Mouse (Mus musculus) lung, adult 18-20 months (tissue): ENCODE results near the gene Ptpra.

Experiments used
- DNase-seq, 2 experiments: peaks; one replicate each; pipeline ENCODE4 v3.0.0; 2022; ENCODE audit warnings: mixed read lengths in 2 of 2

Ptpra gene

GRCm38 (mm10) chr2:130449794-130450433 is at the start of gene Ptpra:
Ptpra (plus strand) TSS chr2:130450278.
- DNase-seq: peak; percentile 89 to 90

- DNase-seq: no peak
Observed at GRCm38 (mm10) chr2:130401891-130402290, 48.2 kb upstream of the Ptpra start.

GRCm38 (mm10) chr2:130404939-130405338 is 45.1 kb upstream of the Ptpra start, which contains the start of the genes Gm28372 and 1700020A23Rik:
Gm28372 (plus strand) TSS chr2:130405239.
1700020A23Rik (plus strand) TSS chr2:130405259.
- DNase-seq: no peak

- DNase-seq: no peak
Observed at GRCm38 (mm10) chr2:130406178-130406577, 43.9 kb upstream of the Ptpra start, which contains the start of gene Tmem239. Tmem239 (plus strand) TSS chr2:130406478.

GRCm38 (mm10) chr2:130408194-130408593 is 41.9 kb upstream of the Ptpra start:
- DNase-seq: no peak

GRCm38 (mm10) chr2:130411558-130412495 is 38.3 kb upstream of the Ptpra start:
- DNase-seq: peak; percentile 70 to 80

GRCm38 (mm10) chr2:130412775-130413174 is 37.3 kb upstream of the Ptpra start:
- DNase-seq: no peak

GRCm38 (mm10) chr2:130414094-130414856 is 35.8 kb upstream of the Ptpra start:
- no peak for DNase-seq

GRCm38 (mm10) chr2:130421781-130422620 is 28.1 kb upstream of the Ptpra start:
- no peak for DNase-seq

- peak; percentile 69 to 72 for DNase-seq
Observed at GRCm38 (mm10) chr2:130423397-130424125, 26.5 kb upstream of the Ptpra start.

- peak; percentile 93 for DNase-seq
Observed at GRCm38 (mm10) chr2:130424126-130424853, 25.8 kb upstream of the Ptpra start, which contains the start of the genes Vps16 and Pced1a. Vps16 (plus strand) TSS chr2:130424339. Pced1a (minus strand) TSS chr2:130424701.

- DNase-seq: no peak
Observed at GRCm38 (mm10) chr2:130425112-130425511, 25.0 kb upstream of the Ptpra start.

- no peak for DNase-seq
Observed at GRCm38 (mm10) chr2:130429851-130430250, 20.2 kb upstream of the Ptpra start.

- DNase-seq: no peak
Observed at GRCm38 (mm10) chr2:130430484-130430883, 19.6 kb upstream of the Ptpra start.

- DNase-seq: no peak
Observed at GRCm38 (mm10) chr2:130432157-130432556, 17.9 kb upstream of the Ptpra start.

- DNase-seq: peak in 1 of 2 experiments; percentile 54
Observed at GRCm38 (mm10) chr2:130433152-130433551, 16.9 kb upstream of the Ptpra start.

GRCm38 (mm10) chr2:130436769-130437168 is 13.3 kb upstream of the Ptpra start:
- no peak for DNase-seq

- DNase-seq: no peak
Observed at GRCm38 (mm10) chr2:130438861-130439260, 11.2 kb upstream of the Ptpra start.

- no peak for DNase-seq
Observed at GRCm38 (mm10) chr2:130439840-130440480, 10.1 kb upstream of the Ptpra start.

GRCm38 (mm10) chr2:130442162-130442561 is 7.9 kb upstream of the Ptpra start:
- DNase-seq: no peak
